Mouse (Mus musculus) CD4-positive, CD25-positive, alpha-beta regulatory T cell, adult 4 months (primary cell): Measurements from ENCODE around the gene 4930432K21Rik. TPM values are rescaled to one million over a fixed set of nuclear protein-coding genes. Genes with fewer than 3 reads are reported as not detected.

Experiments
- ATAC-seq: one replicate; pipeline ENCODE4 v1.8.0; 2017
- polyA plus RNA-seq, 2 experiments: library from polyadenylated mRNA; unstranded; fragments of 100-300 nt; shearing (Covaris generic); gene quantifications; one replicate each; pipeline ENCODE4 v1.2.1; 2017

4930432K21Rik gene
- polyA plus RNA-seq = 1 to 10 TPM; 1.1 to 3.2 TPM

- ATAC-seq = peak; percentile 96
Measured at GRCm38 (mm10) chr8:84147769-84148530, at the start of gene 4930432K21Rik, which contains the start of gene Cc2d1a. 4930432K21Rik (plus strand) TSS chr8:84148025. Cc2d1a (minus strand) TSS chr8:84147936.

GRCm38 (mm10) chr8:84098376-84098775 is 49.4 kb upstream of the 4930432K21Rik start:
- no peak for ATAC-seq

- ATAC-seq = no peak
Measured at GRCm38 (mm10) chr8:84101476-84102270, 46.2 kb upstream of the 4930432K21Rik start.

GRCm38 (mm10) chr8:84103601-84104000 is 44.2 kb upstream of the 4930432K21Rik start:
- ATAC-seq = no peak

GRCm38 (mm10) chr8:84104221-84104620 is 43.6 kb upstream of the 4930432K21Rik start:
- peak; percentile 24 for ATAC-seq

- peak; percentile 95 for ATAC-seq
Measured at GRCm38 (mm10) chr8:84104697-84105609, 42.9 kb upstream of the 4930432K21Rik start, which contains the start of gene Dcaf15. Dcaf15 (minus strand) TSS chr8:84104768.

- ATAC-seq = no peak
Measured at GRCm38 (mm10) chr8:84105676-84106075, 42.1 kb upstream of the 4930432K21Rik start.

GRCm38 (mm10) chr8:84106216-84107040 is 41.4 kb upstream of the 4930432K21Rik start:
- peak; percentile 24 for ATAC-seq

- no peak for ATAC-seq
Measured at GRCm38 (mm10) chr8:84115646-84116045, 32.2 kb upstream of the 4930432K21Rik start.

GRCm38 (mm10) chr8:84122151-84122550 is 25.7 kb upstream of the 4930432K21Rik start:
- ATAC-seq = no peak

- no peak for ATAC-seq
Measured at GRCm38 (mm10) chr8:84125656-84126055, 22.2 kb upstream of the 4930432K21Rik start, which contains the start of gene Podnl1. Podnl1 (plus strand) TSS chr8:84125989.

- ATAC-seq = peak; percentile 11
Measured at GRCm38 (mm10) chr8:84126742-84127141, 21.1 kb upstream of the 4930432K21Rik start.

GRCm38 (mm10) chr8:84127202-84127901 is 20.5 kb upstream of the 4930432K21Rik start:
- ATAC-seq = peak; percentile 94

GRCm38 (mm10) chr8:84128277-84128676 is 19.5 kb upstream of the 4930432K21Rik start:
- peak; percentile 13 for ATAC-seq

GRCm38 (mm10) chr8:84130806-84131205 is 17.0 kb upstream of the 4930432K21Rik start:
- no peak for ATAC-seq

- no peak for ATAC-seq
Measured at GRCm38 (mm10) chr8:84132225-84132624, 15.6 kb upstream of the 4930432K21Rik start.

- no peak for ATAC-seq
Measured at GRCm38 (mm10) chr8:84137848-84138247, 10.0 kb upstream of the 4930432K21Rik start.

- no peak for ATAC-seq
Measured at GRCm38 (mm10) chr8:84140838-84141237, 7.0 kb upstream of the 4930432K21Rik start.

GRCm38 (mm10) chr8:84144636-84145245 is 3.1 kb upstream of the 4930432K21Rik start:
- no peak for ATAC-seq

GRCm38 (mm10) chr8:84147324-84147766 is 480 bp upstream of the 4930432K21Rik start:
- peak; percentile 25 for ATAC-seq
